ENCODE assay signal across 11 mouse cellular contexts in genomic region chr5:113295791-113296190, GRCm38 (mm10). TPM values are rescaled to one million over a fixed set of nuclear protein-coding genes. Genes with fewer than 3 reads are reported as not detected.
DNase-seq lines count a peak whose midpoint lies in the region; ATAC-seq lines count a peak whose summit lies in the region.
"Had no signal": no experiment of that assay in that cellular context is flagged by ENCODE, and none has a peak within 500 bp of the region (broad histone marks: within the 10 kb centered on the region; RNA-seq: fewer than 3 reads in every experiment).

No protein-coding gene starts in this region.

- no peaks in the 10 kb centered on the region for H3K36me3 ChIP-seq in liver, embryonic 12.5 days
- no peaks in the 10 kb centered on the region for H3K36me3 ChIP-seq in stomach, embryonic 15.5 days
- H3K36me3 ChIP-seq: liver, embryonic 13.5 days had no signal

- no peak overlapping the region for H3K9ac ChIP-seq in liver, embryonic 12.5 days
- H3K9ac ChIP-seq in stomach, embryonic 15.5 days: no peak overlapping the region
- H3K9ac ChIP-seq: liver, embryonic 13.5 days had no signal

- H3K27me3 ChIP-seq in liver, embryonic 12.5 days (replicated peaks): peaks cover 26% of the 10 kb centered on the region
- H3K27me3 ChIP-seq in stomach, embryonic 15.5 days (replicated peaks): no peaks in the 10 kb centered on the region

- no peaks in the 10 kb centered on the region for H3K4me1 ChIP-seq in liver, embryonic 12.5 days
- peaks cover 11% of the 10 kb centered on the region; the same call in 1 of the 2 replicates for H3K4me1 ChIP-seq in stomach, embryonic 15.5 days

- no peaks in the 10 kb centered on the region for H3K9me3 ChIP-seq in liver, embryonic 12.5 days (replicated peaks)
- H3K9me3 ChIP-seq in stomach, embryonic 15.5 days: no peaks in the 10 kb centered on the region
- H3K9me3 ChIP-seq: liver, embryonic 13.5 days had no signal

- peak; percentile 70 for DNase-seq in cerebellum, adult 11-12 months
- no peak for DNase-seq in cerebellum, postnatal 4 days (ENCODE audit: low spot score in 2 of 2)
- DNase-seq in right cerebral cortex, postnatal 14 days: peak; percentile 54
- no peak for DNase-seq in right cerebral cortex, postnatal 25 days
- no peak for DNase-seq in frontal cortex, postnatal 14 days (ENCODE audit: low spot score in 2 of 2)
- no peak for DNase-seq in spleen, adult 12 weeks (ENCODE audit: low spot score)
- DNase-seq: gastrocnemius, postnatal 25 days; liver, embryonic 13.5 days; right cerebral cortex, postnatal 4 days had no signal

- H3K4me2 ChIP-seq in liver, embryonic 12.5 days: no peak overlapping the region
- no peak overlapping the region for H3K4me2 ChIP-seq in stomach, embryonic 15.5 days
- H3K4me2 ChIP-seq: liver, embryonic 13.5 days had no signal

- WGBS in liver, embryonic 12.5 days (ENCODE audit: insufficient replicate concordance): 43% methylated on average over 4 of the region's 4 CpGs
- 17% methylated on average over 4 of the region's 4 CpGs for WGBS in stomach, embryonic 15.5 days

- ATAC-seq in liver, embryonic 12.5 days: peak; percentile 54; the same call in 1 of the 2 replicates
- ATAC-seq in stomach, embryonic 15.5 days (ENCODE audit: insufficient read depth, low FRiP score, low read depth): peak; percentile 91

- H3K27ac ChIP-seq in liver, embryonic 12.5 days: no peak overlapping the region
- H3K27ac ChIP-seq in stomach, embryonic 15.5 days: peak overlapping the region; percentile 84
- H3K27ac ChIP-seq: liver, embryonic 13.5 days had no signal

- H3K4me3 ChIP-seq in liver, embryonic 12.5 days: no peak overlapping the region
- no peak overlapping the region for H3K4me3 ChIP-seq in stomach, embryonic 15.5 days (replicated peaks)
- H3K4me3 ChIP-seq: liver, embryonic 13.5 days had no signal

RNA-seq across cellular contexts. Expression of gene Sgsm1, which starts 14.8 kb away (rescaled TPM):
- 2.8 and 2.9 TPM in 2 replicates for polyA plus RNA-seq in liver, embryonic 12.5 days (2016; fragmentation: Nextera tagmentation; extraction: Ambion mirVana)
- polyA plus RNA-seq in stomach, embryonic 15.5 days (2015; fragmentation: Nextera tagmentation; extraction: Ambion mirVana): 6.9 and 8.8 TPM in 2 replicates

Comparison
In these comparisons a context has a peak if more than half of its experiments do, and no peak if none do; other contexts are left out.
1. DNase-seq: peak in cerebellum, adult 11-12 months (single experiment) and right cerebral cortex, postnatal 14 days (single experiment); none in cerebellum, postnatal 4 days (0 of 2), right cerebral cortex, postnatal 25 days (single experiment), frontal cortex, postnatal 14 days (0 of 2) and spleen, adult 12 weeks (single experiment).